Mouse (Mus musculus) liver, embryonic 14.5 days (tissue): Measurements from ENCODE around the gene Fmo6. TPM values are rescaled to one million over a fixed set of nuclear protein-coding genes. Genes with fewer than 3 reads are reported as not detected.

Experiments used
- ATAC-seq: fragments of 200-750 bp; cut with Nextera tagmentation; 2 replicates; pipeline ENCODE4 v1.8.0; 2017; ENCODE audit warnings: moderate number of reproducible peaks, mild to moderate bottlenecking, moderate library complexity; ENCODE audit not compliant: insufficient read depth
- DNase-seq, 3 experiments: peaks; one replicate each; pipeline ENCODE4 v3.0.0-alpha.2; 2012 to 2013; ENCODE audit warnings: low read depth in 3 of 3, low spot score in 3 of 3
- H3K27ac ChIP-seq: fragments of 300-500 bp; sonication (generic); 2 replicates; pipeline ENCODE4 v1.5.1; 2014; ENCODE audit warnings: moderate library complexity, mild to moderate bottlenecking, control low read depth, inconsistent platforms
- H3K27me3 ChIP-seq: fragments of 300-500 bp; sonication (generic); 2 replicates; pipeline ENCODE4 v1.6.1; 2014; ENCODE audit warnings: mild to moderate bottlenecking, low read length, moderate library complexity; ENCODE audit not compliant: control insufficient read depth, insufficient read depth
- H3K36me3 ChIP-seq: fragments of 300-500 bp; sonication (generic); replicated peaks from 2 replicates; pipeline ENCODE4 v1.6.1; 2014; ENCODE audit warnings: low read depth; ENCODE audit not compliant: control insufficient read depth, insufficient read depth
- H3K4me1 ChIP-seq, 2 experiments: fragments of 200-500 bp in 1 of 2; fragments of 300-500 bp in 1 of 2; sonication (generic) in 1 of 2; replicated peaks; 2 replicates each; pipeline ENCODE4 v1.6.1; 2012 to 2014; ENCODE audit warnings: antibody characterized with exemption in 1 of 2, inconsistent platforms in 1 of 2, low read length in 1 of 2; ENCODE audit not compliant: control insufficient read depth in 2 of 2, insufficient read depth in 2 of 2
- H3K4me2 ChIP-seq: fragments of 300-500 bp; sonication (generic); 2 replicates; pipeline ENCODE4 v1.6.1; 2014; ENCODE audit warnings: low read depth, mild to moderate bottlenecking, control low read depth, moderate library complexity
- H3K4me3 ChIP-seq, 2 experiments: fragments of 200-500 bp in 1 of 2; fragments of 300-500 bp in 1 of 2; sonication (generic) in 1 of 2; 2 replicates each; pipeline ENCODE4 v1.5.1; 2012 to 2014; ENCODE audit warnings: low read depth in 2 of 2, low read length in 2 of 2, mild to moderate bottlenecking in 2 of 2, control low read depth in 1 of 2, inconsistent platforms in 1 of 2, moderate library complexity in 1 of 2; ENCODE audit not compliant: insufficient read depth in 1 of 2
- H3K9ac ChIP-seq: fragments of 300-500 bp; sonication (generic); replicated peaks from 2 replicates; pipeline ENCODE4 v1.6.1; 2014; ENCODE audit warnings: mild to moderate bottlenecking, control low read depth, moderate library complexity
- H3K9me3 ChIP-seq: fragments of 300-500 bp; sonication (generic); 2 replicates; pipeline ENCODE4 v1.6.1; 2016; ENCODE audit warnings: low read length, mixed read lengths; ENCODE audit not compliant: control insufficient read depth
- CTCF ChIP-seq: IDR thresholded peaks from 2 replicates; pipeline ENCODE4 v1.5.1; 2016; ENCODE audit warnings: antibody characterized with exemption, low read depth, control low read depth
- EP300 ChIP-seq: IDR thresholded peaks from 2 replicates; pipeline ENCODE4 v1.6.1; 2016; ENCODE audit warnings: antibody characterized with exemption, low read depth
- WGBS: fragments of 180-500 bp; shearing (Covaris S2); extraction: QIAGEN DNeasy Blood & Tissue Kit; methylation state at CpG from one replicate; pipeline ENCODE4 v1.1.7; 2014; ENCODE audit not compliant: insufficient replicate concordance; 5-methylcytosine and 5-hydroxymethylcytosine counted together
- polyA plus RNA-seq, 2 experiments: library from polyadenylated mRNA; depleted of rRNA in 1 of 2; stranded (reverse) in 1 of 2; unstranded in 1 of 2; fragments of >200 nt; fragmentation: Nextera tagmentation in 1 of 2; extraction: Ambion mirVana in 1 of 2; gene quantifications; 2 replicates each; pipeline versions ENCODE4 v1.2.1 to v1.2.3; 2012 to 2014

The Fmo6 gene
- polyA plus RNA-seq, 2 experiments, result not detected

DNA sequence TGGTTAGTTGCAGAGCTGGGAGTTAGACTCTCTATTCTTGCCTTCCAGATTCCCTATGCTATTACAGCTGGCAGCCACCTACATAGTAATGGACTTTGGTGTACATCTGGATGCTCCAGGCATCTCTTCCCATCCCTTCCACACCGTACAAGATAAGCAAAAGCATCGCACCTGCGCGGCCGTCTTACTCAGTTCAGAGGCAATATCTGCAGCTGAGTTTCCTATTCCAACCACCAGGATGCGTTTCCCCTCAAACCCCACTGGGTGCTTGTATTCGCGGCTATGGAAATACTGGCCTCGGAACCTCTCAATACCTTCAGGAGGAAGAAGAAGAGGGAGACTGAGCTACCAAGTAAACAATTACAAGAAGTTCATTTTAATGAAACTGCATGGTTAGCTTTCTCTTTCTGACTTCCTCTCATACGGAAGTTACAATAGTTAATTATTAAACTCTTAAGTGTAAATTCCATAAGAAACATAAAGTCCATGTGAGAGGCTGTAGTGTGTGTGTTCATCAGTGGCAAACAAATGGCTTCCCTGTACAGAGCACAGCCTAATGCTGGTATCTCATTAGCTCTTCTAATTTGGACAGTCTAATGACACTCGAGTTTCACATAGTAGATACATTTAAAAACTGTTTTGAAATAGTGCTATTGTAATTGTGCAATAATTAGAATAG is 51.0 kb downstream of the Fmo6 start:
- Histone ChIP-seq H3K4me2 (no peak overlapping the region), H3K27ac (no peak overlapping the region), H3K27me3 (no peaks in the 10 kb centered on the region), H3K9ac (no peak overlapping the region), H3K36me3 (no peaks in the 10 kb centered on the region), H3K4me3 (no peak overlapping the region), H3K4me1 (no peaks in the 10 kb centered on the region; a peak in 1 of 4 replicates), H3K9me3 (no peaks in the 10 kb centered on the region)
- TF ChIP-seq EP300, result no peak
- no peak for TF ChIP-seq CTCF
- 64% methylated on average over 11 of the region's 11 CpGs for WGBS
- DNase-seq (no peak), ATAC-seq (no peak)

DNA sequence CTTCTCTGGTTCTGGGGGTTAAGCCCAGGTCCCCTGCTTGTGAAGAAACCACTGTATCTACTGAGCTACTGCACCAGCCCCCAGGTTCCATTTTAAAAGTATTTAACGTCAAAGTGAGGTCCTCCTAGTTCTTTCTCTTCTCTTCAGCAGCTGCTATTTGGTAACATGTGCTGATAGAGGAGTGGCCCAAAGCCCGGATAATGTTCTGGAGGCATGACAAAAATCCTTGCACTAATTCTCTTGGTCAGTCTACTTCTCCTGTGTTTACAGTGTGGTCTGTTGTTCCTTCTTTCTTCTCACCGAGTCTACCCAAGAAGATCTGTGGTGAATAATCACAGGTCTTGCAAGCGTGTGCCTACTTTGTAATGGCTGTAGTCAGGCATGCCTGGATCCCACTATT is 54.6 kb downstream of the Fmo6 start:
- H3K4me2 ChIP-seq, result no peak overlapping the region
- no peak for DNase-seq
- no peak overlapping the region for H3K4me3 ChIP-seq
- H3K4me1 ChIP-seq, result no peaks in the 10 kb centered on the region; a peak in 1 of 4 replicates
- H3K9ac ChIP-seq, result no peak overlapping the region
- H3K27me3 ChIP-seq, result no peaks in the 10 kb centered on the region
- no peaks in the 10 kb centered on the region for H3K36me3 ChIP-seq
- 56% methylated on average over 4 of the region's 4 CpGs for WGBS
- no peaks in the 10 kb centered on the region for H3K9me3 ChIP-seq
- H3K27ac ChIP-seq, result no peak overlapping the region
- TF ChIP-seq CTCF (no peak), EP300 (no peak)
- ATAC-seq, result no peak

DNA sequence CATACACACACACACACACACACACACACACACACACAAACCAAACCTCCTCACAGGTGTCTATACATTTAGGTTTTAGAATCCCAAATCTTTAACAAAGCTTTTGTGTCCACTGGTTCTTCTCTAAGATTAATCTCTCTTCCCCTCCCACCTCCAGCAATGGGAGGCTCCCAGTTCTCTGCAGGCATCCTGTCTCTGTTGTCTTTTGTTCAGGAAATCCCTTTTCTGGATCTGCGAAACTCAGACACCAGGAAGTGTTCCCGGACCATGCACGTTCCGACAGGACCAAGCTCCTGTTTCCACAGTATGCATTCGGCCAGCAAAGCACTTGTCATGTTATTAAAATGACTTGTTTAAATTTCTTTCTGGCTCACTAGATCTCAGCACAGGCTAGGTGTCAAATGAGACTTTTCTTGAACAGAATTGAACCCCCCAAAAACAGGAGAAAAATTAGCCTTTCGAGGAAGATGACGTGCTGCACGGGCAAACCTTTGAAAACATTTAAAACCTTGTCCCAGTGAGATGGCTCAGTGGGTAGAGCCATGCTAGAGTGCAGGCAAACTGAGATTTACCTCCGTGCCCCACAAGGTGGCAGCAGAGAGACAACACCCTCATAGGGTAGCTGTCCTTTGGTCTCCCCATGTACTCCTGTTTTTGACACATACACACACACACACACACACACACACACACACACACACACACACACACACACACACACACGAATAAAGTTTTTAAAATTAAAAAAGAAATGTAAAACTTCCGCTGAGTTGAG is 57.5 kb downstream of the Fmo6 start:
- Histone ChIP-seq H3K9me3 (no peaks in the 10 kb centered on the region), H3K4me3 (no peak overlapping the region), H3K27ac (no peak overlapping the region), H3K9ac (no peak overlapping the region), H3K27me3 (no peaks in the 10 kb centered on the region), H3K4me1 (no peaks in the 10 kb centered on the region; a peak in 1 of 4 replicates), H3K4me2 (no peak overlapping the region), H3K36me3 (no peaks in the 10 kb centered on the region)
- WGBS, result 32% methylated on average over 11 of the region's 11 CpGs
- no peak for DNase-seq
- peak; percentile 35; the same call in 1 of the 2 replicates for ATAC-seq
- TF ChIP-seq EP300 (no peak), CTCF (peak; percentile 75)

DNA sequence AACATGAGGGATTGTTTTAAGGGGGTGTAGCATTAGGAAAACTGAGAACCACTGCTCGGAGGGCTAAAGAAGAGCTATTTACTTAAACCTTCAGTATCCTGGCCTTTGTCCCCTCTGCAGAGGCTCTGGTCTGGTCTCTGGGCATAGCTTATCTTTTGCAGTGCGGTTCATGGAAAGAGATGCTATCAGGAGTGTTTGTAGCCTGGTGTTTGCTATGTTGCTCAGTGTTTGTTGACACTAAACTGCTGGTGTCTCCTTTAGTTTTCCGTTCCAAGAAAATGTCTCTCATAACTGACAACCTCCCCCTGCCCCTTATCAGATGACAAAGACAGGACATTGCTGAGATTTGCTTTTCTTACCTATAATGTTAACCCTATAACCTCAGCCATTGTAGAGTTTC is 62.2 kb downstream of the Fmo6 start:
- WGBS, result 31% methylated on average over 3 of the region's 3 CpGs
- no peak for DNase-seq
- H3K4me3 ChIP-seq, result no peak overlapping the region
- H3K4me1 ChIP-seq, result peaks cover 0 to 8% of the 10 kb centered on the region in 2 experiments; a peak in 2 of 4 replicates
- H3K27me3 ChIP-seq, result no peaks in the 10 kb centered on the region
- H3K4me2 ChIP-seq, result no peak overlapping the region
- no peak overlapping the region for H3K9ac ChIP-seq
- H3K9me3 ChIP-seq, result no peaks in the 10 kb centered on the region
- TF ChIP-seq CTCF (no peak), EP300 (no peak)
- H3K36me3 ChIP-seq, result no peaks in the 10 kb centered on the region
- no peak overlapping the region for H3K27ac ChIP-seq
- 0 out of 2 replicates have a peak, but pooled peaks have one; percentile 33 for ATAC-seq

DNA sequence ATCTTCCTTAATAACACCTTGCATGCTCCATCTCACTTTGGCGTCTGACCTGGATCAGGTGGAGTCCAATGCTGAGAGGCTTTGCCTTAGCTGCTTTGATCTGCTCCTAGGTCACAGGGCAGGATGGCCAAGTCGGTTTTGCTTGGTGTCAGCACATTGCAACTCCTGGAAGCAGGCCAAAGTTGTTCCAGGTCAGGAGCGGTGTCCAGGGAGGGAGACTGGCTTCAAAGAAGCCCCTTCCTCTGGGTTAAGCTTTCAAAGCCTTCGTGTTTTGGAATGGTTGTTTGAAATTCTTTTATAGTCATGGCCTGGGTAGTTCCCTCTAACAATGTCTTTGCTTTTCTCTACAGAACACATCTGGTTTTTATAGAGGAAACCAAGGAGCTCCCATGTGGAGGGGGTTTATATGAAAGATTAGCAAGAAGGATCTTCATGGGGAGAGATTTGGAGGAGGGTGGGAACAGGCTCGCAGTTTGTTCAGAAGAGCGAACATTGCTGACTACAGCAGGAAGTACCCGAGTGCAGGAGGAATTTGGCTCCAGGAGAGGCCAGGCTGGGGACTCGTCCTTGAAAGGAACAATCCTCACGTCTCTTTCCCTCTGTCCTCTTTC is 65.5 kb downstream of the Fmo6 start:
- H3K4me3 ChIP-seq, result no peak overlapping the region
- TF ChIP-seq EP300 (no peak), CTCF (no peak)
- DNase-seq, result no peak
- no peak overlapping the region for H3K9ac ChIP-seq
- no peaks in the 10 kb centered on the region for H3K27me3 ChIP-seq
- ATAC-seq, result no peak
- 35% methylated on average over 9 of the region's 9 CpGs for WGBS
- no peak overlapping the region for H3K4me2 ChIP-seq
- H3K9me3 ChIP-seq, result no peaks in the 10 kb centered on the region
- H3K27ac ChIP-seq, result no peak overlapping the region
- H3K4me1 ChIP-seq, result peaks cover 0 to 8% of the 10 kb centered on the region in 2 experiments; a peak in 2 of 4 replicates
- H3K36me3 ChIP-seq, result no peaks in the 10 kb centered on the region
